Comparison of ENCODE assay signal across 23 mouse cellular contexts in the genomic region with DNA sequence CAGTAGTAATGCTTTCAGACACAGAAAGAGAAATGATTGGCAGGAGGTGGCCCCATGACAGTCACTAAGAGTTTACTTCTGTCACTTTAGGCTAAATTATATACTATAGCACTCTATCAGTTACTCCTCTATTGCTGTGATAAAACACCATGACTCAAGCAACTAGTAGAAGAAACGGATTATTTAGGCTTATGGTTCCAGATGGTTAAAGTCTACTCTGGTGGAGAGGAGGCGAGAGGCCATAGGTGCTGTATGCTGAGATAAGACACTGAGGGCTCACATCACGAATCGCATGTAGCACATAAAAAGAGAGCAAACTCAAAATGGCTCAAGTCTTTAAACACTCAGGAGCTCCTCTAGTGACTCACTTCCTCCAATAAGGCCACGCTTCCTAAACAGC.
DNase-seq lines count a peak whose midpoint lies in the region; ATAC-seq lines count a peak whose summit lies in the region.
"Had no signal": no experiment of that assay in that cellular context is flagged by ENCODE, and none has a peak within 500 bp of the region (broad histone marks: within the 10 kb centered on the region; RNA-seq: fewer than 3 reads in every experiment).

No protein-coding gene starts in this region.

- peak; percentile 73 for ATAC-seq in intestine, embryonic 16.5 days
- ATAC-seq: CD4-positive, CD25-positive, alpha-beta regulatory T cell, adult 4 months; forebrain, embryonic 13.5 days; forebrain, embryonic 15.5 days; forebrain, postnatal 0 days; Patski had no signal

- H3K27ac ChIP-seq in intestine, embryonic 16.5 days (ENCODE audit: low read length), result peak overlapping the region; percentile 23; the same call in 1 of the 2 replicates
- H3K27ac ChIP-seq: embryonic facial prominence, embryonic 10.5 days; embryonic facial prominence, embryonic 12.5 days; forebrain, embryonic 13.5 days; forebrain, embryonic 15.5 days had no signal

- H3K4me2 ChIP-seq in intestine, embryonic 16.5 days (ENCODE audit: low read depth, low read length), result no peak overlapping the region
- H3K4me2 ChIP-seq: embryonic facial prominence, embryonic 12.5 days; forebrain, embryonic 13.5 days; forebrain, embryonic 15.5 days had no signal

- WGBS in intestine, embryonic 16.5 days, result 79% methylated on average over 5 of the region's 5 CpGs

- no peaks in the 10 kb centered on the region for H3K27me3 ChIP-seq in intestine, embryonic 16.5 days (replicated peaks; ENCODE audit: control insufficient read depth, insufficient read depth, low read length)
- H3K27me3 ChIP-seq: CH12.LX; embryonic facial prominence, embryonic 12.5 days; forebrain, embryonic 13.5 days; forebrain, embryonic 15.5 days had no signal

- H3K9ac ChIP-seq in intestine, embryonic 16.5 days (ENCODE audit: low read depth, low read length), result no peak overlapping the region
- H3K9ac ChIP-seq: embryonic facial prominence, embryonic 12.5 days; forebrain, embryonic 13.5 days; forebrain, embryonic 15.5 days; forebrain, postnatal 0 days had no signal

- peak; percentile 16 for DNase-seq in R1 (ENCODE audit: low read depth, low spot score)
- no peak for DNase-seq in cerebellum, adult 9-11 months
- DNase-seq in testis, postnatal 10 days (ENCODE audit: low spot score), result no peak
- no peak for DNase-seq in urinary bladder, postnatal 4 days (ENCODE audit: low spot score in 2 of 2)
- DNase-seq: adrenal gland, adult 2 months; adrenal gland, postnatal 10 days; adrenal gland, postnatal 25 days; B cell, adult 2 months; cerebellum, adult 11 months; cerebellum, adult 18-20 months; cerebellum, adult 8-10 months; cerebellum, postnatal 10 days; cerebellum, postnatal 25 days; forebrain, postnatal 0 days had no signal

- H3K36me3 ChIP-seq in intestine, embryonic 16.5 days (ENCODE audit: control insufficient read depth, insufficient read depth, low read length), result no peaks in the 10 kb centered on the region
- H3K36me3 ChIP-seq: embryonic facial prominence, embryonic 10.5 days; embryonic facial prominence, embryonic 12.5 days; forebrain, embryonic 15.5 days; G1E had no signal

- H3K4me3 ChIP-seq in intestine, embryonic 16.5 days (ENCODE audit: low read length), result no peak overlapping the region
- H3K4me3 ChIP-seq: embryonic facial prominence, embryonic 10.5 days; embryonic facial prominence, embryonic 12.5 days; forebrain, embryonic 13.5 days; forebrain, embryonic 15.5 days had no signal

- H3K4me1 ChIP-seq in intestine, embryonic 16.5 days (ENCODE audit: control insufficient read depth, insufficient read depth, low read length), result no peaks in the 10 kb centered on the region
- H3K4me1 ChIP-seq: embryonic facial prominence, embryonic 10.5 days; embryonic facial prominence, embryonic 12.5 days; forebrain, embryonic 13.5 days; forebrain, embryonic 15.5 days had no signal

- no peaks in the 10 kb centered on the region for H3K9me3 ChIP-seq in intestine, embryonic 16.5 days (ENCODE audit: control insufficient read depth, low read length)
- H3K9me3 ChIP-seq: embryonic facial prominence, embryonic 12.5 days; forebrain, embryonic 13.5 days; forebrain, embryonic 15.5 days had no signal
